Mouse (Mus musculus) heart, embryonic 13.5 days (tissue): Measurements from ENCODE around the gene Olfr1441. TPM values are rescaled to one million over a fixed set of nuclear protein-coding genes. Genes with fewer than 3 reads are reported as not detected.
A peak's percentile ranks its signal among the peaks of the same experiment; 100 is the strongest.

Experiments used
- ATAC-seq: fragments of 200-750 bp; cut with Nextera tagmentation; 2 replicates; pipeline ENCODE4 v1.8.0; 2017; ENCODE audit warnings: moderate TSS enrichment; ENCODE audit not compliant: insufficient number of reproducible peaks, low FRiP score, low TSS enrichment; ENCODE audit errors: extremely low read depth
- H3K27ac ChIP-seq: fragments of 300-500 bp; sonication (generic); replicated peaks from 2 replicates; pipeline ENCODE4 v1.5.1; 2015; ENCODE audit warnings: moderate library complexity, mild to moderate bottlenecking, inconsistent platforms
- H3K27me3 ChIP-seq: fragments of 300-500 bp; sonication (generic); replicated peaks from 2 replicates; pipeline ENCODE4 v1.6.1; 2015; ENCODE audit warnings: mild to moderate bottlenecking, inconsistent platforms
- H3K36me3 ChIP-seq: fragments of 300-500 bp; sonication (generic); 2 replicates; pipeline ENCODE4 v1.6.1; 2015; ENCODE audit warnings: mild to moderate bottlenecking, inconsistent platforms
- H3K4me1 ChIP-seq: fragments of 300-500 bp; sonication (generic); 2 replicates; pipeline ENCODE4 v1.6.1; 2015; ENCODE audit warnings: inconsistent platforms
- H3K4me2 ChIP-seq: fragments of 300-500 bp; sonication (generic); 2 replicates; pipeline ENCODE4 v1.6.1; 2015; ENCODE audit warnings: inconsistent platforms, mild to moderate bottlenecking, moderate library complexity
- H3K4me3 ChIP-seq: fragments of 300-500 bp; sonication (generic); 2 replicates; pipeline ENCODE4 v1.5.1; 2015; ENCODE audit warnings: moderate library complexity, mild to moderate bottlenecking, inconsistent platforms
- H3K9ac ChIP-seq: fragments of 300-500 bp; sonication (generic); 2 replicates; pipeline ENCODE4 v1.6.1; 2015; ENCODE audit warnings: inconsistent platforms, mild to moderate bottlenecking, moderate library complexity
- H3K9me3 ChIP-seq: fragments of 300-500 bp; sonication (generic); 2 replicates; pipeline ENCODE4 v1.6.1; 2016; ENCODE audit warnings: inconsistent platforms
- WGBS: fragments of 180-500 bp; shearing (Covaris S2); methylation state at CpG from one replicate; pipeline ENCODE4 v1.1.7; 2015; ENCODE audit warnings: mixed read lengths; 5-methylcytosine and 5-hydroxymethylcytosine counted together
- polyA plus RNA-seq: library from polyadenylated mRNA; unstranded; fragments of >200 nt; fragmentation: Nextera tagmentation; extraction: Ambion mirVana; gene quantifications from 2 replicates; pipeline ENCODE4 v1.2.1, GENCODE M21; 2015

The Olfr1441 gene
- polyA plus RNA-seq, 1 experiment from 2014 or later: not detected

DNA sequence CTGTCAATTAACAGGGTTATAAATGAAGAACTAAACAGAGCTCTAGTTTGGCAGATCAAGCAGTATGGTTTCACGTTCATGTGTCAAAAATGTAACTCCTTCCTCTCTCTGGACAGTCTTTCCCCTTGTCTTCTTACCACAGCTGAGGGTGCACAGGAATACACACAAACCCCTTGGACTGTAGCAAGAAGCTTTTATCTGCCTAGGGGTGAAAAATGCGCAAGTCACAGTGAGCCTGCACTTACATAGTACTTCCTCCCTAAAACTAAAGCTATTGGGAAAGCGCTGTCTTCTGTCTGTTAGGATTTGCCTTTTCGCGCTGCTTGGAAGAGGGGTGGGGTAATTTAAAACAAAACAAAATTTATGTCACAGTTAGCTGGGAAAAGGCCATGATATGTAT, 46.9 kb downstream of the Olfr1441 start:
- Histone ChIP-seq H3K4me3 (no peak overlapping the region), H3K4me1 (peaks cover 19% of the 10 kb centered on the region), H3K9me3 (no peaks in the 10 kb centered on the region), H3K36me3 (no peaks in the 10 kb centered on the region), H3K9ac (peak overlapping the region; percentile 33; the same call in 1 of the 2 replicates), H3K4me2 (no peak overlapping the region), H3K27ac (0 out of 2 replicates have a peak overlapping the region, but pooled peaks have one; percentile 15), H3K27me3 (no peaks in the 10 kb centered on the region)
- ATAC-seq: no peak
- WGBS: 65% methylated on average over 5 of the region's 5 CpGs

DNA sequence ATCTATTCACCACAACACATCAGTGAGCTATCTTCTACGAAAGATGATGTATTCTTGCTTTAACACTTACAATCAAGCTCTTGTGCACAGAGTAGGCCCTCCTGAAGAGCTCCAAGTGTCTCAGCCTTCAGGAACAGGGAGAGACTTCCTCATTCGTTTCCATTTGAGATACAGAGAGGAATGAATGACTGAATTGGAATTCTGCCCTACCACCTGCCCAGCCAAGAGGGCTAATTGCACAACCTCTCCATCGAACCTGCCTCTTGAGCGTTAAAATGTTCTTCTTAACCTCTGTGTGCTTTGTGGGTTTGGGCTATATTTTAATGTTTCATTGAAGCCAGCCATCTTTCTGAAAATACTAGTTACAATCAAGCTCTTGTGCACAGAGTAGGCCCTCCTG, 47.4 kb downstream of the Olfr1441 start:
- Histone ChIP-seq H3K9me3 (no peaks in the 10 kb centered on the region), H3K36me3 (no peaks in the 10 kb centered on the region), H3K27ac (no peak overlapping the region), H3K4me1 (peaks cover 19% of the 10 kb centered on the region), H3K9ac (no peak overlapping the region), H3K4me3 (no peak overlapping the region), H3K27me3 (no peaks in the 10 kb centered on the region), H3K4me2 (no peak overlapping the region)
- 63% methylated on average over 4 of the region's 4 CpGs for WGBS
- ATAC-seq: no peak

DNA sequence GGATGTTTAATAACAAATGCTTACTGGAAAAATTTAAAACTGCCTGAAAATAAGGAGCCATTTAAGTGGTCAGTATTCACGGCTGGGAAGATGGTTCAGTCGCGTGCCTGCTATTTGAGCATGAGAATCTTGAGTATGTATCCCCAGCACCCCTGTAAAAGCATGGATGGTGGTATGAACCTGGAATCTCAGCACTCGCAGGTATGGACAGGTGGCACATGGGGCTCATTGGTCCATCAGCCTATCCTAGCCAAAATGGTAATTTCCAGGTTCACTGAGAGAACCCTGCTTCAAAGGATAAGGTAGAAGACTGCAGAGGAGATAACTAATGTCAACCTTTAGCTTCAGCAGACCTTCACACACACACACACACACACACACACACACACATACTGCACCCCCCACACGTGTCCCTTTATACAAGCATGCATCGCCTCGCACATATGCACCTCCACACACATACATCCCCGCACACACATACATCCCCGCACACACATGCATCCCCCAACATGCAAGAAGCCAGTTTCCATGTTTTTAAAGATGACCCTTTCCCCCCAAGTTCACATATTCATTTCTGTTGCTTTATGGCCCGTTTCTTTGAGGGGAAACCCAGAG, 48.4 kb downstream of the Olfr1441 start:
- H3K4me3 ChIP-seq: no peak overlapping the region
- H3K9ac ChIP-seq: no peak overlapping the region
- no peak overlapping the region for H3K4me2 ChIP-seq
- H3K9me3 ChIP-seq: no peaks in the 10 kb centered on the region
- no peaks in the 10 kb centered on the region for H3K36me3 ChIP-seq
- H3K27me3 ChIP-seq: no peaks in the 10 kb centered on the region
- peaks cover 19% of the 10 kb centered on the region for H3K4me1 ChIP-seq
- WGBS: 87% methylated on average over 10 of the region's 10 CpGs
- no peak for ATAC-seq
- no peak overlapping the region for H3K27ac ChIP-seq

DNA sequence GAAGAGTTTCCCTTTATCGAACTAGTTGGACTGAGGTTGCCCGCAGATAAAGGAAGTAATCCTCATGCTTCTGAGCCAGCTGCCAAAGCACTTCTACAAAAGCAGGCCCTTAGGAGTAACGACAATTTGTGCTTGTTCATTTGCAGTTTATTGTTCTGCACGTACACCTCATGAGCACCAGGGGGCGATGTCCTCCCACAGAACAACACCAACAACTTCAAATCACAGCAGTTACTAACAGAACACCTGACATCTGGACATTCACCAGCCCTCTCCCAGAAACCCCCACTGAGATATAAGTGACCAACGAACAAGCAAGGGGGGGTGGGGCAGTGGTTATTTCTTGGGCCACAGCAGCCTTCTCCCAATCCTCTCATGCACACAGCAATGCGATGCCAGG, 49.0 kb downstream of the Olfr1441 start:
- no peak overlapping the region for H3K4me2 ChIP-seq
- no peak overlapping the region for H3K9ac ChIP-seq
- WGBS: 20% methylated on average over 7 of the region's 7 CpGs
- H3K27ac ChIP-seq: no peak overlapping the region
- no peak for ATAC-seq
- no peaks in the 10 kb centered on the region for H3K9me3 ChIP-seq
- no peaks in the 10 kb centered on the region for H3K27me3 ChIP-seq
- no peak overlapping the region for H3K4me3 ChIP-seq
- peaks cover 19% of the 10 kb centered on the region for H3K4me1 ChIP-seq
- no peaks in the 10 kb centered on the region for H3K36me3 ChIP-seq

DNA sequence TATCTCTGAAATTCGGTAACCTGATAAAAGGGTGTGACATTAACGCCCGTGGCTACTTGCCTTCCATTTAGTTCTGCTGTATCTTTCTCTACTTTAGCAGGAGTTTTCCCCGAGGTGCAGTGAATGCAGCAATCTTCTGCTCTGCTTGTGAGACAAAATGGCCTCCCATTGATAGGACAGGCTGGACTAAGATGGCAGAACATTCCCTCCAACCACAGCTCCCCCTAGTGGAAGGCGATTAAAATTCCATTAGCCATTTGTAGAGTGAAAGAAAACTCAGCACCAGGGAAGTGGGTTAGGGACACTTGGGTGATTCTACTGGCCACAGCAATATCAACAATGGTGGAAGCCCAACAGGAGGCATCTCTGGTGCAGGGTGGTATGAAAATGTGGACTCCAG, 50.2 kb downstream of the Olfr1441 start:
- Histone ChIP-seq H3K9ac (no peak overlapping the region), H3K27ac (no peak overlapping the region), H3K27me3 (no peaks in the 10 kb centered on the region), H3K36me3 (no peaks in the 10 kb centered on the region), H3K4me2 (no peak overlapping the region), H3K4me1 (peaks cover 23% of the 10 kb centered on the region), H3K4me3 (no peak overlapping the region), H3K9me3 (no peaks in the 10 kb centered on the region)
- 76% methylated on average over 5 of the region's 5 CpGs for WGBS
- ATAC-seq: no peak

DNA sequence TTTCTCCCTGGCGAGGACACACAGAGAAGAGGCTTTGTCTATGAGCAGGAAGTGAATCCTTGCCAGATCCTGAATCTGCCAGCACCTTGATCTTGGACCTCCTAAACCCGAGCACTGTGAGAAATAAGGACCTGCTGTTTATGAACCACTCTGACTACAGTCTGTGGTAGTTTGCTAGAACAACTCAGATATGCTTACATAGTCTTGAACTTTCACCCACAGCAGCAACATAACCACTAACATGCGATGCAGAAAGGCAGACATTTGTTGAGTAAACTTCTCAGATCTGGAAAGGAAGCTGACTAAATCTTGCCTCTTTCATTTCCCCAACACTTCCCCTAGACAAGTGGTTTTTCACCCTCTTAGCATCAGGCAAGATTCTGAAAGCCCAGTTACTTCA, 54.6 kb downstream of the Olfr1441 start:
- Histone ChIP-seq H3K4me1 (peaks cover 16% of the 10 kb centered on the region), H3K4me3 (no peak overlapping the region), H3K27ac (no peak overlapping the region), H3K36me3 (no peaks in the 10 kb centered on the region), H3K9ac (no peak overlapping the region), H3K4me2 (no peak overlapping the region), H3K27me3 (no peaks in the 10 kb centered on the region), H3K9me3 (no peaks in the 10 kb centered on the region)
- 45% methylated on average over 3 of the region's 3 CpGs for WGBS
- ATAC-seq: no peak

DNA sequence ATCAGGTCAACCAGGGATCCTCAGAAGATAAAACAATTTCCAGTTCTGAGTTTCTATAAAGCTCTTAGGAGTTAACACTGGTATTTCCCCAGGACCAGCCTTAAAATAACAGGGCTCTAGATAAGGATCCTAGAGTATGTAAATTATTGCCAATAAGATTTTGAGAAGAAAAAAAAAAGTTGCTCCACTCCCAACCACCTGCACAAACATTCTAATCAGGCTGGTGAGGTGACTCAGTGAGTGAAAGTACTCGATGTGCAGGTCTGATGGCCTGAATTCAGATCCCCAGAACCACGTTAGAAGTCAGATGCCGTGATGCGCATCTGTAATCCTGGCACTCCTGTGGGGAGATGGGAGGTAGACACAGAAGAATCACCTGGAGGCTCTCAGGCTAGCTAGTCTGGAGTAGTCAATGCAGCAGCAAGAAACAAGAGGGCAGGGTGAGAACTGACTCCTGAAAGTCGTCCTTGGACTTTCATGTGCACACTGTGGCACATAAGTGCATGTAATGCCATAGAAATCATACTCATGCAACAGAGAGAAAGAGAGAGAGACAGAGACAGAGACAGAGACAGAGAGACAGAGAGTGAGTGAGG, 55.2 kb downstream of the Olfr1441 start:
- Histone ChIP-seq H3K4me2 (no peak overlapping the region), H3K9me3 (no peaks in the 10 kb centered on the region), H3K4me1 (peaks cover 20% of the 10 kb centered on the region), H3K36me3 (no peaks in the 10 kb centered on the region), H3K4me3 (no peak overlapping the region), H3K27me3 (no peaks in the 10 kb centered on the region), H3K27ac (no peak overlapping the region), H3K9ac (no peak overlapping the region)
- 63% methylated on average over 5 of the region's 5 CpGs for WGBS
- no peak for ATAC-seq

Other genes with a start within 250 kb of the Olfr1441 start
- gene Olfr1555-ps1, start 247.3 kb upstream of the Olfr1441 start, polyA plus RNA-seq: not detected in 2 replicates
- gene Olfr1431, start 216.8 kb upstream of the Olfr1441 start, polyA plus RNA-seq: not detected in 2 replicates
- not detected in 2 replicates for gene Olfr1432, start 184.8 kb upstream of the Olfr1441 start, polyA plus RNA-seq
- not detected in 2 replicates for gene Olfr262, start 175.8 kb upstream of the Olfr1441 start, polyA plus RNA-seq
- gene Olfr235, start 156.4 kb upstream of the Olfr1441 start, polyA plus RNA-seq: not detected in 2 replicates
- gene Olfr1434, start 137.6 kb upstream of the Olfr1441 start, polyA plus RNA-seq: not detected in 2 replicates
- gene Olfr1436, start 118.3 kb upstream of the Olfr1441 start, polyA plus RNA-seq: not detected in 2 replicates
- not detected in 2 replicates for gene Olfr1437, start 92.3 kb upstream of the Olfr1441 start, polyA plus RNA-seq
- gene Olfr1438-ps1, start 81.5 kb upstream of the Olfr1441 start, polyA plus RNA-seq: not detected in 2 replicates
- gene Olfr1440, start 30.2 kb upstream of the Olfr1441 start, polyA plus RNA-seq: not detected in 2 replicates
- not detected in 2 replicates for gene Pfpl, start 10.5 kb downstream of the Olfr1441 start, polyA plus RNA-seq
- 0.29 and 0.39 TPM in 2 replicates for gene Mpeg1, start 43.3 kb downstream of the Olfr1441 start, polyA plus RNA-seq
- 1.5 and 1.9 TPM in 2 replicates for gene Dtx4, start 84.0 kb downstream of the Olfr1441 start, polyA plus RNA-seq
- 16.9 and 17.5 TPM in 2 replicates for gene Fam111a, start 128.3 kb downstream of the Olfr1441 start, polyA plus RNA-seq
- 0.10 and 0.12 TPM in 2 replicates for gene Gm4952, start 182.5 kb downstream of the Olfr1441 start, polyA plus RNA-seq
- gene Glyat, start 215.9 kb downstream of the Olfr1441 start, polyA plus RNA-seq: 0.05 TPM in 1 of 2 replicates, not detected in the other